Mouse (Mus musculus): Measurements from ENCODE around the gene Mcf2l.

- TF ChIP-seq CTCF (IDR thresholded peaks at IDR 0.05; ENCODE audit: low read depth) (no peak), EP300 (IDR thresholded peaks at IDR 0.05; ENCODE audit: low read depth) (no peak)
Observed at GRCm38 (mm10) chr8:12887772-12888435, 14.3 kb downstream of the Mcf2l start.

Measured in heart, postnatal 0 days (tissue).